Mouse (Mus musculus) bone marrow macrophage, adult 2 months (primary cell): ENCODE measurements around the gene Esr1.

Source experiments
- CTCF ChIP-seq: IDR thresholded peaks from 2 replicates; pipeline ENCODE4 v1.5.1; 2012; ENCODE audit warnings: low read depth, mild to moderate bottlenecking, low read length, moderate library complexity
- POLR2A ChIP-seq: IDR thresholded peaks from 2 replicates; pipeline ENCODE4 v1.6.1; 2012; ENCODE audit warnings: mild to moderate bottlenecking, low read depth, low read length, borderline replicate concordance

GRCm38 (mm10) chr10:4667006-4667405 lies 55.6 kb downstream of the Esr1 start:
- TF ChIP-seq CTCF (no peak), POLR2A (no peak)
